Mouse (Mus musculus) limb, embryonic 13.5 days (tissue): ENCODE results near the gene Csrnp1. TPM values are rescaled to one million over a fixed set of nuclear protein-coding genes. Genes with fewer than 3 reads are reported as not detected.
A peak's percentile ranks its signal among the peaks of the same experiment; 100 is the strongest.

Experiments used
- ATAC-seq: fragments of 200-750 bp; cut with Nextera tagmentation; 2 replicates; pipeline ENCODE4 v1.8.0; 2017; ENCODE audit warnings: low read depth, moderate number of reproducible peaks, moderate TSS enrichment; ENCODE audit not compliant: low FRiP score
- H3K27ac ChIP-seq: fragments of 300-500 bp; sonication (generic); 2 replicates; pipeline ENCODE4 v1.5.1; 2015; ENCODE audit warnings: inconsistent platforms, mild to moderate bottlenecking, moderate library complexity
- H3K27me3 ChIP-seq: fragments of 300-500 bp; sonication (generic); 2 replicates; pipeline ENCODE4 v1.6.1; 2015; ENCODE audit warnings: mild to moderate bottlenecking, inconsistent platforms
- H3K36me3 ChIP-seq: fragments of 300-500 bp; sonication (generic); 2 replicates; pipeline ENCODE4 v1.6.1; 2015; ENCODE audit warnings: inconsistent platforms, mild to moderate bottlenecking, moderate library complexity
- H3K4me1 ChIP-seq: fragments of 300-500 bp; sonication (generic); 2 replicates; pipeline ENCODE4 v1.6.1; 2015; ENCODE audit warnings: inconsistent platforms
- H3K4me2 ChIP-seq: fragments of 300-500 bp; sonication (generic); replicated peaks from 2 replicates; pipeline ENCODE4 v1.6.1; 2015; ENCODE audit warnings: inconsistent platforms, mild to moderate bottlenecking, moderate library complexity
- H3K4me3 ChIP-seq: fragments of 300-500 bp; sonication (generic); 2 replicates; pipeline ENCODE4 v1.5.1; 2015; ENCODE audit warnings: moderate library complexity, mild to moderate bottlenecking, inconsistent platforms
- H3K9ac ChIP-seq: fragments of 300-500 bp; sonication (generic); 2 replicates; pipeline ENCODE4 v1.6.1; 2015; ENCODE audit warnings: mild to moderate bottlenecking, inconsistent platforms
- H3K9me3 ChIP-seq: fragments of 300-500 bp; sonication (generic); 2 replicates; pipeline ENCODE4 v1.6.1; 2016; ENCODE audit warnings: inconsistent platforms
- WGBS: fragments of 180-500 bp; shearing (Covaris S2); methylation state at CpG from one replicate; pipeline ENCODE4 v1.1.7; 2015; 5-methylcytosine and 5-hydroxymethylcytosine counted together
- polyA plus RNA-seq: library from polyadenylated mRNA; unstranded; fragments of >200 nt; fragmentation: Nextera tagmentation; extraction: Ambion mirVana; gene quantifications from 2 replicates; pipeline ENCODE4 v1.2.1, GENCODE M21; 2015

The Csrnp1 gene
- polyA plus RNA-seq, 1 experiment from 2014 or later: 4.5 TPM

- Histone ChIP-seq H3K9me3 (no peaks in the 10 kb centered on the region), H3K4me1 (peaks cover 73% of the 10 kb centered on the region), H3K4me2 (peak overlapping the region; percentile 99), H3K27ac (peak overlapping the region; percentile 88; the same call in 1 of the 2 replicates), H3K27me3 (no peaks in the 10 kb centered on the region), H3K36me3 (no peaks in the 10 kb centered on the region), H3K4me3 (peak overlapping the region; percentile 70), H3K9ac (peak overlapping the region; percentile 76)
- WGBS: 1% methylated on average over 11 of the region's 11 CpGs
- peak; percentile 10; the same call in 1 of the 2 replicates for ATAC-seq
Measured at GRCm38 (mm10) chr9:119982241-119982811, 2.1 kb downstream of the Csrnp1 start.

GRCm38 (mm10) chr9:119981183-119982179 lies 3.0 kb downstream of the Csrnp1 start:
- peak overlapping the region; percentile 70 for H3K4me3 ChIP-seq
- under 1% methylated on average over 16 of the region's 16 CpGs for WGBS
- H3K9me3 ChIP-seq: no peaks in the 10 kb centered on the region
- no peaks in the 10 kb centered on the region for H3K36me3 ChIP-seq
- H3K9ac ChIP-seq: peak overlapping the region; percentile 53
- H3K4me1 ChIP-seq: peaks cover 82% of the 10 kb centered on the region
- no peaks in the 10 kb centered on the region for H3K27me3 ChIP-seq
- H3K4me2 ChIP-seq: peak overlapping the region; percentile 99
- peak overlapping the region; percentile 88 for H3K27ac ChIP-seq
- no peak for ATAC-seq

GRCm38 (mm10) chr9:119980770-119981182 lies 3.7 kb downstream of the Csrnp1 start:
- no peak for ATAC-seq
- H3K9ac ChIP-seq: peak overlapping the region; percentile 53; the same call in 1 of the 2 replicates
- WGBS: 4% methylated on average over 4 of the region's 4 CpGs

GRCm38 (mm10) chr9:119979749-119980148 lies 4.7 kb downstream of the Csrnp1 start:
- H3K36me3 ChIP-seq: no peaks in the 10 kb centered on the region
- H3K4me1 ChIP-seq: peaks cover 77% of the 10 kb centered on the region
- 71% methylated on average over 2 of the region's 2 CpGs for WGBS

More at GRCm38 (mm10) chr9:119980770-119981182, 3.7 kb downstream of the Csrnp1 start:
- no peaks in the 10 kb centered on the region for H3K36me3 ChIP-seq
- peak overlapping the region; percentile 70 for H3K4me3 ChIP-seq
- H3K4me2 ChIP-seq: peak overlapping the region; percentile 99
- H3K9me3 ChIP-seq: no peaks in the 10 kb centered on the region
- peak overlapping the region; percentile 88 for H3K27ac ChIP-seq
- peaks cover 78% of the 10 kb centered on the region for H3K4me1 ChIP-seq
- no peaks in the 10 kb centered on the region for H3K27me3 ChIP-seq

GRCm38 (mm10) chr9:119978811-119979441 lies 5.5 kb downstream of the Csrnp1 start:
- Histone ChIP-seq H3K4me2 (no peak overlapping the region), H3K4me1 (peaks cover 68% of the 10 kb centered on the region), H3K4me3 (no peak overlapping the region), H3K9ac (no peak overlapping the region), H3K27me3 (no peaks in the 10 kb centered on the region), H3K36me3 (peaks cover 8% of the 10 kb centered on the region), H3K27ac (peak overlapping the region; percentile 6; the same call in 1 of the 2 replicates), H3K9me3 (no peaks in the 10 kb centered on the region)
- ATAC-seq: no peak
- WGBS: 80% methylated on average over 6 of the region's 6 CpGs

More at GRCm38 (mm10) chr9:119979749-119980148, 4.7 kb downstream of the Csrnp1 start:
- no peak for ATAC-seq
- Histone ChIP-seq H3K27me3 (no peaks in the 10 kb centered on the region), H3K4me3 (no peak overlapping the region), H3K9ac (no peak overlapping the region), H3K27ac (no peak overlapping the region), H3K9me3 (no peaks in the 10 kb centered on the region), H3K4me2 (no peak overlapping the region)

- H3K9me3 ChIP-seq: no peaks in the 10 kb centered on the region
- H3K27me3 ChIP-seq: no peaks in the 10 kb centered on the region
- peak overlapping the region; percentile 28; the same call in 1 of the 2 replicates for H3K27ac ChIP-seq
- H3K4me1 ChIP-seq: peaks cover 68% of the 10 kb centered on the region
- no peak overlapping the region for H3K4me3 ChIP-seq
- no peak for ATAC-seq
- peaks cover 14% of the 10 kb centered on the region for H3K36me3 ChIP-seq
- H3K9ac ChIP-seq: peak overlapping the region; percentile 19; the same call in 1 of the 2 replicates
- WGBS: 55% methylated on average over 9 of the region's 9 CpGs
- H3K4me2 ChIP-seq: 0 out of 2 replicates have a peak overlapping the region, but pooled peaks have one; percentile 7
Measured at GRCm38 (mm10) chr9:119978151-119978810, 6.2 kb downstream of the Csrnp1 start.

- H3K4me2 ChIP-seq: 0 out of 2 replicates have a peak overlapping the region, but pooled peaks have one; percentile 14
- peak overlapping the region; percentile 28; the same call in 1 of the 2 replicates for H3K27ac ChIP-seq
- no peak overlapping the region for H3K9ac ChIP-seq
Measured at GRCm38 (mm10) chr9:119977557-119978060, 6.8 kb downstream of the Csrnp1 start.

GRCm38 (mm10) chr9:119976704-119977556 lies 7.5 kb downstream of the Csrnp1 start:
- no peak for ATAC-seq
- Histone ChIP-seq H3K9me3 (no peaks in the 10 kb centered on the region), H3K27ac (no peak overlapping the region), H3K4me1 (peaks cover 54% of the 10 kb centered on the region), H3K36me3 (peaks cover 28% of the 10 kb centered on the region), H3K9ac (no peak overlapping the region), H3K4me3 (no peak overlapping the region), H3K4me2 (peak overlapping the region; percentile 14; the same call in 1 of the 2 replicates), H3K27me3 (no peaks in the 10 kb centered on the region)
- 31% methylated on average over 17 of the region's 17 CpGs for WGBS

More at GRCm38 (mm10) chr9:119977557-119978060, 6.8 kb downstream of the Csrnp1 start:
- peaks cover 21% of the 10 kb centered on the region for H3K36me3 ChIP-seq
- H3K4me3 ChIP-seq: no peak overlapping the region
- WGBS: 45% methylated on average over 5 of the region's 5 CpGs
- no peaks in the 10 kb centered on the region for H3K27me3 ChIP-seq
- ATAC-seq: no peak
- H3K9me3 ChIP-seq: no peaks in the 10 kb centered on the region
- H3K4me1 ChIP-seq: peaks cover 61% of the 10 kb centered on the region

- Histone ChIP-seq H3K36me3 (peaks cover 32% of the 10 kb centered on the region), H3K27ac (no peak overlapping the region), H3K4me2 (no peak overlapping the region), H3K4me3 (no peak overlapping the region), H3K27me3 (no peaks in the 10 kb centered on the region), H3K9ac (no peak overlapping the region), H3K4me1 (peaks cover 52% of the 10 kb centered on the region), H3K9me3 (no peaks in the 10 kb centered on the region)
- ATAC-seq: no peak
- WGBS: 95% methylated on average over 4 of the region's 4 CpGs
Measured at GRCm38 (mm10) chr9:119975286-119975685, 9.2 kb downstream of the Csrnp1 start.

- no peak for ATAC-seq
- H3K4me2 ChIP-seq: no peak overlapping the region
- 84% methylated on average over 5 of the region's 5 CpGs for WGBS
- no peak overlapping the region for H3K27ac ChIP-seq
- H3K9me3 ChIP-seq: no peaks in the 10 kb centered on the region
- peaks cover 32% of the 10 kb centered on the region for H3K36me3 ChIP-seq
- peaks cover 52% of the 10 kb centered on the region for H3K4me1 ChIP-seq
- no peaks in the 10 kb centered on the region for H3K27me3 ChIP-seq
- H3K4me3 ChIP-seq: no peak overlapping the region
- H3K9ac ChIP-seq: no peak overlapping the region
Measured at GRCm38 (mm10) chr9:119974609-119975008, 9.8 kb downstream of the Csrnp1 start.
